Mouse (Mus musculus) midbrain, embryonic 11.5 days (tissue): ENCODE results near the gene Gm10197. TPM values are rescaled to one million over a fixed set of nuclear protein-coding genes. Genes with fewer than 3 reads are reported as not detected.

Experiments used
- polyA plus RNA-seq: library from polyadenylated mRNA; unstranded; fragments of >200 nt; fragmentation: Nextera tagmentation; extraction: Ambion mirVana; gene quantifications from 2 replicates; pipeline ENCODE4 v1.2.1, GENCODE M21; 2014

Gm10197 gene
- polyA plus RNA-seq, 1 experiment from 2014 or later: not detected

Other genes starting within 250 kb of the Gm10197 start
- gene Add3, start 231.3 kb downstream of the Gm10197 start, polyA plus RNA-seq: 49.7 and 53.8 TPM in 2 replicates
- gene Mxi1, start 61.2 kb downstream of the Gm10197 start, polyA plus RNA-seq: 59.0 and 59.1 TPM in 2 replicates
- gene Smndc1, start 18.8 kb upstream of the Gm10197 start, polyA plus RNA-seq: 61.2 and 65.5 TPM in 2 replicates
- gene Dusp5, start 157.3 kb upstream of the Gm10197 start, polyA plus RNA-seq: 1.9 and 2.9 TPM in 2 replicates
- gene Nutf2-ps1, start 217.3 kb upstream of the Gm10197 start, polyA plus RNA-seq: 516 and 544 TPM in 2 replicates
- gene Smc3, start 228.6 kb upstream of the Gm10197 start, polyA plus RNA-seq: 95.1 and 102 TPM in 2 replicates